Mouse (Mus musculus): ENCODE data around the gene Eloa.

- TF ChIP-seq CTCF (IDR thresholded peaks at IDR 0.05) (no peak), POLR2A (IDR thresholded peaks at IDR 0.05; ENCODE audit: insufficient read depth, low read depth, low read length) (no peak), EP300 (IDR thresholded peaks at IDR 0.05; ENCODE audit: insufficient read depth, low read depth, low read length) (no peak)
These were observed 26.9 kb upstream of the Eloa start for GRCm38 (mm10) chr4:136048291-136049032.

Measured in heart, adult 2 months (tissue).